Mouse (Mus musculus) liver, adult 2 months (tissue): ENCODE measurements around the gene Angptl7.

Experiments
- CTCF ChIP-seq: fragments of 200-500 bp; IDR thresholded peaks from 2 replicates; pipeline ENCODE4 v1.5.1; 2011; ENCODE audit warnings: low read depth, low read length, control low read depth
- POLR2A ChIP-seq: fragments of 200-500 bp; IDR thresholded peaks from 2 replicates; pipeline ENCODE4 v1.6.1; 2011; ENCODE audit warnings: low read length, control low read depth; ENCODE audit not compliant: insufficient read depth; ENCODE audit errors: extremely low read depth

DNA sequence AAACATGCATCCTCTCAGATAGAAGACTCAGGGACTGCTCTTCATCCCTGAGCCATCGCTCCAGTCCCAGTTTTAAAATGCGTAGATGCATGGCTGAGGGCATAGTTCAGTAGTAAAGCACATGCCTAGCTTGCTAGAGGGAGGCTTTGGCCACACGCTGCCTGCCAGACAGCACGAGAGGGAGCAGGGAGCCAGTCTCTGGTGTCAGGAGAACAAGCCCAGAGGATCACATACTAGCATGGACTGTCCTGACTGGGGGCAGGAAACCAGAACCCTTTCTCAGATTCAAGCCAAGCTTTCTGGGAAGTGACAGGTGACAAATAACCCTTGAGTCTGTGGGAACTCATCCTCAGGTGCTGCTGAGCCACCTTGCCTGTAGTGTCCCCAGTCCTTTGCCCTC lies 11.1 kb upstream of the Angptl7 start:
- TF ChIP-seq CTCF (no peak), POLR2A (no peak)
